Mouse (Mus musculus): Measurements from ENCODE around the gene Myh1. TPM values are rescaled to one million over a fixed set of nuclear protein-coding genes. Genes with fewer than 3 reads are reported as not detected.

Gene Myh1
- total RNA-seq, 2 experiments from 2014 or later = not detected

GRCm38 (mm10) chr11:67228731-67229130 is 28.9 kb downstream of the Myh1 start:
- no peak for ATAC-seq (replicated peaks; ENCODE audit: low FRiP score, low TSS enrichment, poor library complexity, severe bottlenecking)

GRCm38 (mm10) chr11:67229166-67229565 is 29.3 kb downstream of the Myh1 start:
- no peak for ATAC-seq (replicated peaks; ENCODE audit: low FRiP score, low TSS enrichment, poor library complexity, severe bottlenecking)

DNA sequence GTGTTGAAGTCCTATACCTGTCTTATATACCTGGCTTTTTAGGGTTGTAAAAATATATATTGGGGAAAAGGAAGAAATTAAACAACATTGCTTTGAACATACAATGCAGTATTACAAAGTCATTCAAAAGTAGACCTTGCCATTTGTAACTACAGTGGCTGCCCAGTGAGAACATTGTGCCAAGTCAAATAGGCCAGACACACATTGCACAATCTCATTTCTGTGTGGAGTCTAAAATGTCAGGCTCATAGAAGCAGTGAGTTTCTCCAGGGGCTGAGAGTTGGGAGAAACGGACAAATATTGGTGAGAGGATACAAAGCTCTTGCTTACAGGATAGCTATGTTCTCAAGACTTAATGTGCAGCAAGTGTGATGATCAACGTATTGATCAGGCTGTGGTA is 30.1 kb downstream of the Myh1 start:
- ATAC-seq (replicated peaks; ENCODE audit: low FRiP score, low TSS enrichment, poor library complexity, severe bottlenecking) = no peak

DNA sequence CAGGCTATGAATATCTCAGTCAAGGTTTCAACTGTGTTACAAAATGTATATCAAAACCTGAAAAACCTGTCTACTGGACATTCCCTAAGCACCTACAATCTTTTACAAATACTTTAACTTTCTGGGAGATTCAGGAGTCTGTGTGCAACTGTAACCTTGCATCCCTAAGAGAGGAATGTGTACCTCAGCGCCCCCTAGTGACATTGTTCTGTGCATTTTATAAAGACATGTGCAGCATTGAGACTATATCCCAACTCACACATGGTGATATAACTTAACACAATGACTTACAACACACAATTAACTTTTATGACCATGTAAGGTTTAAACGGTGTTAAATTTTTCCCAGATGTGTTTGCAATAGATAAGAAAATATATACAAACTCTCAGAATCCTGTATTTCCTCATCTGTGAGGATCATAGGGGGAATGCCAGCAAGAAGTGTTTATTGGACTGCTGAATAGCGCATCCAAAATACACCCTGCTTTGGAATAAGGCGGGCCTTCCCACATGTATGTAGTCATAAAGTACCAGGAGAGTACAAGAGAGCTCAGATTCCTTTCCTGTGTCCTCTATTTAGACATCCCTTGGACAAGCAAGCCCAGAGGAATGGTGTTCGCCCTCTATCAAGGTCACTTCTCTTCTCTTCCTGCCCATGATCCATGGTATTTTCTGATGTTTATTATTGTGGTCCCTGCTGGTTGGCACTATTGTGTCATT is 35.9 kb downstream of the Myh1 start:
- ATAC-seq (replicated peaks; ENCODE audit: low FRiP score, low TSS enrichment, poor library complexity, severe bottlenecking) = no peak

DNA sequence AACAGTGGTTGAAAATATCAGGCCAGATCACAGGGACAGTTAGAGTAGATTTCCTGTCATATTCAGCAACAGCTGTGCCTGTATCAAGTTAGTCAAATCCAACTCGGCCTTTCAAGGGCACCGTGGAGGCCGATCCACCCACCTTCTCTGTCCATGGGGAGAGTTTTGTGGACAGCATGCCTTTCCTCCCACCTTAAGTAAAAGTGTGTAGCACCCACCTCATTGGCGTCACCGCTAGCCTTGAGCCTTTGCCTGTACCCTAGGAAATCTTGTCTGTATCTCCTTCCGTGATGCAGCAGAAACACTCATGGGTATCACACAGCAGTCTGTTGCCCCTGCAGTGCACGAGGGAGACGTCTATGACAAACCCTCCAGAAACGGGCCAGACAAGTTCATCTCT is 36.9 kb downstream of the Myh1 start:
- ATAC-seq (replicated peaks; ENCODE audit: low FRiP score, low TSS enrichment, poor library complexity, severe bottlenecking) = no peak

DNA sequence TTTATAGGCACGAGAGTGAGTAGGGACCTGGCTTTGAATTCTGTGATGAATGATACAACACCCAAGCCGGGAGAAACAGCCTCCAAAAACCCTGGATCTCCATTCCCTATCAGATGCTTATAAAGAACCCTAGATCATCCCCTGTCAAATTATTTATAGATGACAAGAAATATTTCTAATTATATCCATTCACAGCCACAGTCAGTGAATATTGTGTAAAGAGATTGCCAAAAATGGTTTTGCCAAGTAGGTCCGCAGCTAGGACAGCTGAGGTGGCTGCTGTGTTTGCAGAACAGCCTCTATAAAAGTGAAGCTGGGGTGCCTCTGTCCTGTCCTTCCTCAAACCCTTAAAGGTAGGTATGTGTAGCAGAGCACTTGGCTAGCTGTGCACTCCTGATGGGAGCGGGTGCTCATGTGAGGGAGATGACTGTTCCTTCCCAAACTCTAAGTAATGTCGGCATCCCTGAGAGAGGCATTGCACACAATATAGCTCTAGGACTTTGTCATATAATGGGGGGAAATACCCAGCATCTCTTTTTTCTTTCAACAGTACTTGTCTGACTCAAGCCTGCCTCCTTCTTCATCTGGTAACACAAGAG is 37.7 kb downstream of the Myh1 start, which contains the start of gene Myh4:
Gene Myh4 (plus strand): TSS at position 549 of the 599 bp plus-strand sequence.
- no peak for ATAC-seq (replicated peaks; ENCODE audit: low FRiP score, low TSS enrichment, poor library complexity, severe bottlenecking)

GRCm38 (mm10) chr11:67241051-67241450 is 41.2 kb downstream of the Myh1 start:
- ATAC-seq (replicated peaks; ENCODE audit: low FRiP score, low TSS enrichment, poor library complexity, severe bottlenecking) = no peak

GRCm38 (mm10) chr11:67253691-67254090 is 53.8 kb downstream of the Myh1 start:
- ATAC-seq (replicated peaks; ENCODE audit: low FRiP score, low TSS enrichment, poor library complexity, severe bottlenecking) = no peak

DNA sequence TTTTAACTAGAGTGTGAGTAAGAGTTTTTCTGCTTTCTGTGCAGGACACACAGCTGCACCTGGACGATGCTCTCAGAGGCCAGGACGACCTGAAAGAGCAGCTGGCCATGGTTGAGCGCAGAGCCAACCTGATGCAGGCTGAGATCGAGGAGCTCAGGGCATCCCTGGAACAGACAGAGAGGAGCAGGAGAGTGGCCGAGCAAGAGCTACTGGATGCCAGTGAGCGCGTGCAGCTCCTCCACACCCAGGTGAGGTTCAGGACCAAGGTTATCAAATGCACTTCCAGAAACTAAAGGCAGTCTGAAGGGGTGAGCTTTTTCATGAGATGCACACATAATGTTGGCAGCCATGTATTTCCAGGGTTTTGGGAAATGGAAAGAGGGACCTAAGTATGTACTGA is 57.2 kb downstream of the Myh1 start:
- ATAC-seq (replicated peaks; ENCODE audit: low FRiP score, low TSS enrichment, poor library complexity, severe bottlenecking) = no peak

GRCm38 (mm10) chr11:67260956-67261355 is 61.1 kb downstream of the Myh1 start:
- no peak for ATAC-seq (replicated peaks; ENCODE audit: low FRiP score, low TSS enrichment, poor library complexity, severe bottlenecking)

Other genes starting within 250 kb of the Myh1 start
- gene Tmem238l, start 243.4 kb upstream of the Myh1 start, total RNA-seq (2014; fragmentation: Nextera tagmentation) = not detected in 2 replicates
- gene Tmem238l, start 243.4 kb upstream of the Myh1 start, total RNA-seq (2017) = not detected in 2 replicates
- 1.0 TPM in 1 of 2 replicates, not detected in the other for gene Tmem220, start 174.9 kb upstream of the Myh1 start, total RNA-seq (2014; fragmentation: Nextera tagmentation)
- 1.1 TPM in 1 of 2 replicates, not detected in the other for gene Tmem220, start 174.9 kb upstream of the Myh1 start, total RNA-seq (2017)
- 11.0 and 25.4 TPM in 2 replicates for gene Adprm, start 147.5 kb upstream of the Myh1 start, total RNA-seq (2014; fragmentation: Nextera tagmentation)
- 12.7 and 17.2 TPM in 2 replicates for gene Adprm, start 147.5 kb upstream of the Myh1 start, total RNA-seq (2017)
- 5.1 and 11.9 TPM in 2 replicates for gene Sco1, start 147.4 kb upstream of the Myh1 start, total RNA-seq (2014; fragmentation: Nextera tagmentation)
- 27.2 and 30.7 TPM in 2 replicates for gene Sco1, start 147.4 kb upstream of the Myh1 start, total RNA-seq (2017)
- not detected in 2 replicates for gene Myh3, start 121.8 kb upstream of the Myh1 start, total RNA-seq (2014; fragmentation: Nextera tagmentation)
- not detected in 2 replicates for gene Myh3, start 121.8 kb upstream of the Myh1 start, total RNA-seq (2017)
- gene Myh2, start 29.0 kb upstream of the Myh1 start, total RNA-seq (2014; fragmentation: Nextera tagmentation) = not detected in 2 replicates
- not detected in 2 replicates for gene Myh2, start 29.0 kb upstream of the Myh1 start, total RNA-seq (2017)
- gene Myh4, start 38.0 kb downstream of the Myh1 start, total RNA-seq (2014; fragmentation: Nextera tagmentation) = not detected in 2 replicates
- not detected in 2 replicates for gene Myh4, start 38.0 kb downstream of the Myh1 start, total RNA-seq (2017)
- gene Myh8, start 77.1 kb downstream of the Myh1 start, total RNA-seq (2014; fragmentation: Nextera tagmentation) = not detected in 2 replicates
- not detected in 2 replicates for gene Myh8, start 77.1 kb downstream of the Myh1 start, total RNA-seq (2017)
- not detected in 2 replicates for gene Myh13, start 121.6 kb downstream of the Myh1 start, total RNA-seq (2014; fragmentation: Nextera tagmentation)
- gene Myh13, start 121.6 kb downstream of the Myh1 start, total RNA-seq (2017) = not detected in 2 replicates